Mouse (Mus musculus) spleen, adult 12 weeks (tissue): ENCODE results near the gene Josd1.

Experiments used
- DNase-seq: peaks from one replicate; pipeline ENCODE4 v3.0.0; 2022; ENCODE audit warnings: low spot score

The Josd1 gene

DNA sequence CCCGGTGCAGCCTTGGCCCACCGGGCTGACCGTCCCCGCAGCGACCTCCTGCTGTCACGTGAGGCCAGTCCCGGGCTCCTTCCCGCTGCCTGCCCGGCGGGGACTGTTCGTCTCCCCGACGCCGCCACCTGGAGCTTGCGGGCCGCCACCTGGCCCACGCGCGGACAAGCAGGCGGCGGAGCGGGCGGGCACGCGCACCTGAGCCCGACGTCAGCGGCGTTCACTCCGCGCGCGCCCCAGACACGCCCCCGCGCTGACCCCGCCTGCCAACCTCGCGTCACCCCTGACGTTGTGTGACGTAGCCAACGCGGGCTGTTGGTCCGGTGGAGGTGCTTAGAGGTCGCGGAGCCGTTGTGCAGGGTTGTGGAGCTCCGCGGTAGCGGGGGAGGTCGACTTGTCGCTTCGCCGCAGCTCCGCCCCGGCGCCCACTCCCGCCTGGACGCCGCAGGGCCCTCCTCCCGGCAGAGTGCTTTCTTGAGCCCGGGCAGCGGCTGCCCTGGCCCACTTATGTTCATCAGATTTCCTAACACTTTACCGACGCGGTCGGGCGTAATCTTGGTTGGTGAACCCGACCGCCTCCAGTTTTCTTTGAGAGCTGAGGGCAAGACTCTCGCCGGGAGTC is at the start of gene Josd1:
Josd1 (minus strand) TSS at position 274 of the 622 bp plus-strand sequence.
- DNase-seq = peak; percentile 98

DNA sequence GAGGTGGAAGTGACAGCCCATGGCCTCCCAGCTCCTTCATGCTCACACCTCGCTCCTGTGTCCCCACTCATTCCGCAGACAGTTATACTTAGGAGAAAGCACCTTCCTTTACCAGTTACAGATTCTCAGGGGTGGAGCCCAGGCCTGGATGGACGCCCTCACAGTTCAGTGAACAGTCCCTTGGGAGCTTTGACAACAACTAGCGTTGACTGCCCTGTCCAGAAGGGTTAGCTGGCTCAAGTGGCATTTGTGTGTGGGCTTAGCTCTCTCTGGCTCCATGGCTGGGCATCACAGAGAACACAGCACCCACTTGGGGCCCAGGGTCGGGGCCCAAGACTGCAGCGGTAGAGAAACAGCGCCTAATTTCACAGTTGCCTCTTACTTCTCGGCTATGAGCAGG is 46.6 kb upstream of the Josd1 start:
- no peak for DNase-seq

DNA sequence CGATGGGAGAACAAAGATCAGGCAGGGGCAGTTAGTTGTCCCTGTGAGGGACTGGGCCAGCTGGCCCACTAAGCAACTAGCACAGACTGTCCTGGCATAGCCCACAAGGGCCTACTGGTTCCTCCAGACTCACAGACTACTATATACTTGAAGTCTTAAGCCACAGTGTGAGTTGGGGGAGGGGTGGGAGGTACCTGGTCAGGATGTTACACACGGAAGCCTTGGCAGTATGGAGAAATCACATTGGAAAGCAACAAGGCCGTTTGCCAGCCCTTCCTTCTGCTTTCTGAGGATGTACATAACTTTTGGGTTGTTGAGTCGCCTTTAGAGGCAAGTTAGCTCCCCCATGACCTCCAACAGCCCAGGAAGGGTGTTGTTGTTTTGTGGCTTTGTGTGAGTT is 45.9 kb upstream of the Josd1 start:
- no peak for DNase-seq

GRCm38 (mm10) chr15:79733192-79733591 is 45.5 kb upstream of the Josd1 start:
- no peak for DNase-seq

DNA sequence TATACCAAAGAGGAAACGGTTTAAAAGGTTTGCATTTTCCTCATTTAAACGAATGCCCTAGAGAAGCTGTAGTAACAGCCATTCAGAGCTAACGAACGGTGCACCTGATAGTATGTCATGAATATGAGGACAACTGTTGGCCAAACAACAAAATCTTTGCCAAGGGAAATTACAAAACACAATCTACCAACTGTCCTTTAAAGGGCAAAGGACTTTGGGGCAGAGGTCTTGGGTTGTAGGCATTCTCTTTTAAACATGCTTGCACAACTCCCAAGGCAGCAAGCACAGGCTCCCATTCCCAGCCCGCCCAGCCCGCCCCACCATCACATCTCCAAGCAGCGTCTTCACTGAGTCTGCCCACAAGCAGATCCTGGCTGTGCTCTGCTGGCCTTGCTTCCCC is 43.8 kb upstream of the Josd1 start:
- no peak for DNase-seq

- DNase-seq = no peak
Observed at GRCm38 (mm10) chr15:79728731-79729388, 41.1 kb upstream of the Josd1 start.

DNA sequence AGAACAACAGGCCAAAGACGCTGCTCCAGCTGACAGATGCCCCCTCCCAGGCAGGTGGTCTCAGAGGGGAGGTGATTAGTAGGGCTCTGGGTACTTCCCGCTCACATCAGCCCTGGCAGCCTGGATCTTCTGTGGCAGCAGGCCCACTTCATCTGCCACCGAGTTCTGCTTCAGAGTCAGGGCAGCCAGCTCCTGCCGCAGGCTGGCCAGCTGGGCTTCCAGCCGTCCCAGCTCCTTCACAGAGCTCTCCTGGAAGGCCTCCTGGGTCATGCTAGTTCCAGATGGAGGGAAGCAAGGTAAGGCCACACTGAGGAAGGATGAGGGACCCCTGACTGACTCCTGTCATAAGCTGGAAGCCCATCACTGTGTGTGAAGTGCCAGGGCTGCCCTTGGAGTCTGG is 40.6 kb upstream of the Josd1 start:
- no peak for DNase-seq

DNA sequence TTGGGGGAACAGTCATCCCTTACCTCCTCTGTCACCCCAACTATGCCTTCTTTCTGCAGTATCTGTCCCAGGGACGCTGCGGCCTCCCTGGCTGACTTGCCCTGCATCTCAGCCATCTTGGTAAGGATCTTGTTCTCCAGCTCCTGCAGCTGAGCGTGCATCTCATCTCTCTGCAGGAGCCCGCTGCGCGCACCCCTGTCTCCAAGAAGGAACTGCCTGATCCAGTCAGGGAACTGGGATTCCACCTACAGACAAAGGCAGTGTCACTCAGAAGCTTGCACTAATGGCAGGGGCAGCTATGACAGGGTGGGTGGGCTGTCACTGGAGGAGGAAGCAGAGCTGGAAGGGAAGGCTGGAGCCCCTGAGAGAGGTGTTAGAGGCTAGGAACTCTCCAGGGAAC is 40.1 kb upstream of the Josd1 start:
- DNase-seq = no peak

- DNase-seq = no peak
Observed at GRCm38 (mm10) chr15:79725190-79725789, 37.6 kb upstream of the Josd1 start.

GRCm38 (mm10) chr15:79723439-79723838 is 35.7 kb upstream of the Josd1 start:
- no peak for DNase-seq

- DNase-seq = no peak
Observed at GRCm38 (mm10) chr15:79720796-79721195, 33.1 kb upstream of the Josd1 start.

- DNase-seq = no peak
Observed at GRCm38 (mm10) chr15:79720267-79720666, 32.5 kb upstream of the Josd1 start.

GRCm38 (mm10) chr15:79716710-79717109 is 29.0 kb upstream of the Josd1 start:
- DNase-seq = no peak

DNA sequence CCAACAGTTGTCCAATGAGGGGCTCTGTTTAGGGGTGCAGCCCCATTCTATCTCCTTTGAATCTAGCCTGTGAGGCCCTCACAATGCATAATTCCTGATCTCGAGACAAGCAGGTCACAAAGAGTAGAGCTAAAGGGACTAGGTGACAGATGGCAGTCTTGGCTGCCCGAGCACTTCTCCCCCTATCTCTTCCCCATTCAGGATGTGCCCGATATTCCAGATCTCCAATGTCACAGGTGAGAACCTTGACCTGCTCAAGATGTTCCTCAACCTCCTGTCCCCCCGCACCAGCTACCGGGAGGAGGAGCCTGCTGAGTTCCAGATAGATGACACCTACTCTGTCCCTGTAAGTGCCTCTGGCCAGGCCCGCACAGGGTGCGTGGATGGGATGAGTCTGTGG is 27.9 kb upstream of the Josd1 start:
- no peak for DNase-seq

GRCm38 (mm10) chr15:79708229-79708822 is 20.6 kb upstream of the Josd1 start:
- no peak for DNase-seq

GRCm38 (mm10) chr15:79706603-79707214 is 19.0 kb upstream of the Josd1 start:
- no peak for DNase-seq

DNA sequence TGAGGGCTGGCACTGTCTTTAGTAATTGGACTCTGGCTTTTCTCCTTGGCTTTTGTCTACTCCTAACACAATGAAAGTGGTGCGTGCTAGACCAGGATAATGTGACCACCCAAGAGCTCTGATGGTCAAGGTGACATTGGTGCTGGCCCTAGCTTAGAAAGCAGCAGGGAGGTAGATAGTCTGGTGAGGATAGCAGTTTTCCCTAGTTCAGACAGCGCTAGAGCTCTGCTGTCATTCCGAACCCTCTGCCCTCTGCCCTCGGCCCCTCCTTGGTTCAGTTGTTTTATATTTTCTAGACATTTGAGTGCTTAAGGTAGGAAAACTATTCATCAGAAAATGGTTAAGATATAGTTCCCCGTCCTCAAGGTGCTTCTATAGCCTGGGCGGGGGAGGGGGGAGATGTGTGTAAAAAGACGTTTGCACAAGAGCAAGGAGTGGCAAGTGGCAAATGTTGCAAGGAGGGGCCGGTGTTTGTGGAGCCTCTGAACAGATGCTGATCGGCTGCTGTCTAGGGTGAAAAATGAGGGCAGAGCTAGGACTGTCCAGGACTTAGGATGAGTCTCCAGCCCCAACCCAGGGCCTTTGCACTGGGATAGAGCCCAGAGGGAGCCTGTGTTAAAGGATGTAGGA is 10.0 kb upstream of the Josd1 start:
- no peak for DNase-seq

DNA sequence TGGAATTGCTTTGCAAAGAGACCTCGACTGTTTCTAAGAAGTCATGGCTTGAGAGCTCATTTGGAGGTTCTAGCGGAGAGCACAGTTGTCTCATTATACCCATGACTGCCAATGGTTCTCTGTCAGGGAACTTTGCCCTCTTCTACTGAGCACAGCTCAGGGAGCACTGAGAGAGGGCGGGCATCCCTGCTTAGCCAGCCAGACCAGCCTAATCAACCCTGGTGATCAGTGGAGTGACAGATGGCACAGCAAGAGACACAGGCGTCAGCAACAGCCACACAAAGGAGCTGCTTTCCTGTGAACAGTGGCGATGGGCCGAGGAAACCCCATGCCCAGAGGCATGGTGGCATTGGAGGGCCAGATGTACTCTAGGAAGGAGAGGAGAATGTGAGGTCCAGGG is 9.3 kb upstream of the Josd1 start:
- DNase-seq = no peak

DNA sequence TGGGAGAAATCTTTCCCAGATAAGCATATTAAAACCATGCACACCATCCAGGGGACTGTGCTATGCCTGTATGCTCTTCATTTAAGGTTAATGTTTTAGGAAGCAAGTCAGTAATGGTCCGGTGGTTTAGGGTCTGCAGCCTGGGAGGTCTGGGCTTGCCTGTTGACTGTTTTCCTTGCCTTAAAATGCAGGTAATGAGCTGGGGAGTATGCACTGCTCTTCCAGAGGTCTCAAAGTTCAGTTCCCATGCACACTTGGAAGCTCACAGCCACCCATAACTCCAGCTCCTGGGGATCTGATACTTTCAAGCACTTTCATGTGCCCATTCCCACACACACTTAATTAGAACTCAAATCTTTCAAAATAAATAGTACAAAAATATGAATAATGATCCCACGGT is 8.8 kb upstream of the Josd1 start:
- DNase-seq = no peak

DNA sequence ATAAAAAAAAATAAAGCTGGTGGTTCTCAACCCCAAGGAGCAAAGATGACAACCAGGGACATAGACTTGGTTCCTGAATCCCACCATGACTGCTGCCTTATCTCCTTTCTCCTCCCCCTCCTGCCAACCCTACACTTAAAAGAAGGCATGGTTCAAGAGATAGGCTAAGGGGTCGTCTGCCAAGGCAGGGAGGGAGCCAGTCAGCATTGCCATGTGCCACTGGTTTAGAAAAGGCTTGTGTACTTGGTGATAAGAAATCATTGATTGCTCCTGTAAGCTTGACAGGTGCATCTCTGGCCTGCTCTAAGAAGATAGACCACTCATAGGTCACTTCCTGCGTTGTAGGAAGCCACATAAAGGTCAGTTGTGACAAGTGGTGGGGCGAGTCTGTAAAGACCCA is 7.8 kb upstream of the Josd1 start:
- DNase-seq = no peak

DNA sequence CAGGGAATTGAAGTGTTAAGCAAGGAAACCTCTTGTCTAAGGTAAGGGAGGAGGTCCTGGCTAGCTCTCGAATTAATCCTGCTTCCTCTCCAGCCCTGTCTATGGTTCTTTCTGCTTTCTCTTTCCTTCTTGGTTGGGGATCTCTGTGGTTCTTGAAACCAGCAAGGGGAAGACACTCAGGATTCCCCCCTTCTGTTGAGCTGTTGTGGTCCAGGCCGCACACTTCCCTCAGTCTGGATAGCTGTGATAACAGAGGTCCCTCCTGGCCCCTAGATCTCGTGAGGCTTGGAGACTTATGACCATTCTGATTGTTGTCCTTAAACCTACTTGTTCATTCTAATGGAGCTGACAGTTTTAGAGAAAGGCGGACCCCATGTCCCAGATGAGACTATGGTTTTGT is 6.8 kb upstream of the Josd1 start:
- no peak for DNase-seq

DNA sequence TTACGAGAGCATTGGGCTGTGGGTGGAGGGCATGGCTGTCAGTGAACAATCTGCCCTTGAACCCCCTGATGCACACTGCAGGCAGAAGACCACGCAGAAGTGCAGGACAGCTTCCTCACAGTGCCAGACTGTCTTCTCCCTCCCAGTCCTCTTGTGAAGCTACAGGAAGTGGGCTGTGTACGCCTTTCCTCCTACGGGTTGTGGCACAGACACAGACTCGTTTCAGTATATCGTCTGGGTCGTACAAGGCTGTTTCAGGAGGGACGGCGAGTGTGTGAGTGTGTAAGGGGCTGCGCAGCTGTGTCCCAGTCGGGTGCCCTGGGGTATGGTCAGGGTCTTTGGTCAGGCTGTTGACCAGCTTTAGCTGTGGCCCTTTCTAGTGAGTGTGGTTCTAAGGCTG is 6.0 kb upstream of the Josd1 start:
- DNase-seq = no peak
